Mouse (Mus musculus) kidney, postnatal 14 days (tissue): Measurements from ENCODE around the gene Fgfr2.
A peak's percentile ranks its signal among the peaks of the same experiment; 100 is the strongest.

Experiments
- DNase-seq: peaks from one replicate; pipeline ENCODE4 v3.0.0; 2022; ENCODE audit warnings: mixed read lengths

Fgfr2 gene

DNA sequence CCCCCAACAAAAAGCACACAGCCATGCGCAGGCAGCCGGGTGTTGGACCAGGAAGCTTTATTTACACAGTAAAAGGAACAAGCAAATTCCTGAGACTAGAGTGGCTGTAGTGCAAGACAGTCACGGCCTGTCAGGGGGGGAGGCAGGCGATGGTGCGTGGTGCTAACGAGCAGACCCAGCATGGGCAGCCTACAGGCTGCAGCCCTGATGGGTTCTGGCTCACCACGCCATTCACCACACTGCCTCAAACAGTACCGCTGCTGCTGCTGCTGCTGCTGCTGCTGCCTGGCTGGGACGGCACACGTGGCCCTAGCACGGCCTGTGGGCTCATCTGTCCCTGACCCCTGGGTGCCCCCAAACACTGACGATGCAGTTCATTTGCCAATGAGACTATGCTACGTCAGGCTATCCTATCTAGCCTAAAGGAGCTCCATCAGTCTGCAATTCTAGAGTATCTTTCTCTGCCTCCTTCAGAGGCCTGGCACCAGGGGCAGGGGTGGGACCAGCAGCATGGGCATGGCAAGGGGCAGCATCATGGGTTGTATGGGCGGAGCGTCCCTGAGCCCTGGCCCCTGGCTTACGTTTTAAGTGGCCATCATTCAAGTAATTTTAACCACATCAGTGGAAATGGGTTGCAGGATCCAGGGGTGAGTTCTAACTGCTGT is 411.0 kb downstream of the Fgfr2 start:
- peak; percentile 46 for DNase-seq

- DNase-seq, result no peak
Observed at GRCm38 (mm10) chr7:132711579-132711978, 411.6 kb downstream of the Fgfr2 start.

DNA sequence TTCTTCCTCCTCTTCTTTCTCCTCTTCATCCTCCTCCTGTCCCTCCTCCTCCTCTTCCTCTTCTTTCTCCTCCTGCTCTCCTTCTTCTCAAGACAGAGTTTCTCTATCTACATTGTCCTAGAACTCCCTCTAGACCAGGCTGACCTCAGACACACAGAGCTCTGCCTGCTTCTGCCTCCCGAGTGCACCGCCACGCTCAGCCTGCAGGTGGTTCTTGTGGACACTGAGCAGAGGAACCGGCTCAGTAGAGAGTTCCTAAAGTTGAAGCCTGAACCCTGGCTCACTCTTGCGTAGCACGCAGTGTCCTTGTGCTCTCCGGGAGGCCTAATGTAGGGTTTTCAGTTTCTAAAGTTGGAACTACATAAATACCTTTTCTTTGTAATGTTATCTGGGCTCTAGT is 418.0 kb downstream of the Fgfr2 start:
- DNase-seq, result no peak

DNA sequence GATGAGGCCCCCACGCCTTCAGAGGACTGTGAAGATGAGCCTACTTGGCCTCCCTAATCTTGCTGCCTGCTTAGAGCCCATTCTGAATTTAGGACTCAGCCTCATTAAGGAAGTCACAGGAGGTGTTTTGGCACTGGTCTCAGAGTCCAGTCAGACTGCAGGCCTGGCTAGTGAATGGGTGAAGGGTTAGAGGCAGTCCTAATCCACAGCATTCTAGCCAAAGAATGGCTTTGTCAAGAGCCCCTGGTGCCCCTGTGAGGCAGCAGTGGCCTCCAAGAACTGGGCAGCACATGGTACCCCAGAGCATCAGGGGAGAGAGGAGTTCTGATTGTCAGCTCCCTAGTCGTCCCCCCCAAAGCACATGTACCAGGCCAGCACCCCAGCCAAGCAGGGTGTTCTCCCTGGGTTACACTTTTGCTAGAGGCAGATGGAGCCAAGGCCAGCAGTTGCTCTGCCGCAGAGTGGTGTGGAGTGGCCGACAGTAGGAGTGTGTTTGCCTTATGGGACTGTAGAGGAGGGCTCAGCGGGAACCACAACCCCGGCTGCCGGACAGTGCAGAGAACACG is 418.8 kb downstream of the Fgfr2 start:
- no peak for DNase-seq

DNA sequence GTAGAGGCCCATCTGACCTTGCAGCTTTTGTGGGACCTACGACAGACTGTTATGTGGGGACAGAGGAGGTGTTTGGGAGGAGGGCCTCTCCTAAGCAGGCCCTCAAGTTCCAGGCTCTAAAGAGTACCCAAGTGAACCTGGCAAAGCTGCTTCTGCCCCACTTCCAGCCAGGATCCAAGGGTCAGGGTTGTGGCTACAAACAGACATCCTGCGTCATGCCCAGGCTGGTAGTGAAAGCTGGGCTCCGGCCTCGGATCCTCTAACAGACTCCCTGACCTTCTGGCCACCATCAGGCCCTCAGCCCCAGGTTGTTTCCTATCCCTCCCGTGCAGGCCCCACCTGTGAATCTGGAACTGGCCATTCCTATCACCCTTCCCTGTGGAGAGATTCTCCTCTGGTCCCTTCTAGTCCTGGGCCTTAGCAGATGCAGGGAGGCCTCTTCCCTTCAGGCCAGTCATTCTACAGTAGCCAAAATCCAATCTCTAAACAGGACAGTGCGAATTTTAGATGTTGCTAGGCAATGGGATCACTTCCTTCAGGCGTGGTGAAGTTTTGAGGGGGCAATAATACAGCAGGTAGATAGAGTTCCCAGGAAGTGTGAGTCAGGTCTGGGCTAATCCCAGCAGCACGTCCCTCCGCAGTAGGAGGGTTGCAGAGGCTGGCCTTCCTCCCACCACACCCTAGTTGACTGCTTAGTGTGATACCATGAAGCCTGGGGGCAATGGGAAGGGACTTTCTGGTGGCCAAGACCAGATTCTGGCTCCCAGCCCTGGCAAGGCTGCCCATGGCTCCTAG is 419.4 kb downstream of the Fgfr2 start:
- DNase-seq, result no peak

- no peak for DNase-seq
Observed at GRCm38 (mm10) chr7:132702492-132703070, 420.6 kb downstream of the Fgfr2 start.

GRCm38 (mm10) chr7:132702024-132702423 is 421.1 kb downstream of the Fgfr2 start:
- no peak for DNase-seq

DNA sequence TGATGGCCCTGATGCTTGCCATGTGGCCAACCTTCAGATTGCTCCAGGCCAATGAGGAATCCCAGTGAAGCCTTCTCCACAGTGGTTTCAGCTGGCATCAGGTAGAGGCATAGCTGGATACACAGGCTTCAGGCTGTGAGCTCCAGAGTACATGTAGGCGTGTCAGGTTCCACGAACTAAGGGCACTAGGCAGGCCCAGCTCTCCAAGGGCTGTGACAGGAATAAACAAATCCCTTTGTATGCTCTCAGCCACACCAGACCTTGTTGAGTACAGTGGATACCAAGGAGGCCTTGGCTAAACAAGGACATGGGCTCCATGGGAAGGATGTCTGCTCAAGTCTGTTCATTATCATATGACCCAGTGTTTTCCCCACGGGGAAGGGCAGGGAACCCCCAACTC is 421.7 kb downstream of the Fgfr2 start:
- DNase-seq, result no peak

- DNase-seq, result no peak
Observed at GRCm38 (mm10) chr7:132700107-132700506, 423.0 kb downstream of the Fgfr2 start.

GRCm38 (mm10) chr7:132699639-132700038 is 423.5 kb downstream of the Fgfr2 start:
- DNase-seq, result no peak

- no peak for DNase-seq
Observed at GRCm38 (mm10) chr7:132699165-132699564, 424.0 kb downstream of the Fgfr2 start.

- DNase-seq, result no peak
Observed at GRCm38 (mm10) chr7:132698737-132699136, 424.4 kb downstream of the Fgfr2 start.

DNA sequence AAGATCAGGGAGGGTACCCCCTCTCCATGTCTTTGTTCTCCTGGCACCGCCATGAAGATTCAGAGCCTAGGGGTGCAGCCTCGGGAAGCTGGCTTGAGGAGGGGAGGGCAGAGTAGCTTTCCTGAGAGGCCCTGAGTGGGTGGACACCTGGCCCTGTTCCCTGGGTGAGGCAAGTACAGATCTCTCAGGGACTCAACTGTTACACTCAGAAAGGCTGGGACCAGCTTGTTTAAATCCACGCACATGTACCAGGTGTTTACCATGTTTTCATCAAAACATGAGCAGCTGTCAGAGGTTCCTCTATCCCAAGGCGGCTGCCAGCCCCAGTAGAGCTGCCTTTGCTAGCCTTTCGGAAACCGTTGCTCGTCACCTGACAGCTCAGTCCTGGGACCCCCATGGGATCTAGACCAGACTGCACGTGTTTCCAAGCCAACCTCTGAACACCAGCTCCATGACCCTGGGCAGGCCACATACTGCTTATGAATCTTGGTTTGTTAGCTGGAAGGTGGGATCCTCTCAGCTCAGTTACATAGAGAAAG is 425.8 kb downstream of the Fgfr2 start:
- no peak for DNase-seq

DNA sequence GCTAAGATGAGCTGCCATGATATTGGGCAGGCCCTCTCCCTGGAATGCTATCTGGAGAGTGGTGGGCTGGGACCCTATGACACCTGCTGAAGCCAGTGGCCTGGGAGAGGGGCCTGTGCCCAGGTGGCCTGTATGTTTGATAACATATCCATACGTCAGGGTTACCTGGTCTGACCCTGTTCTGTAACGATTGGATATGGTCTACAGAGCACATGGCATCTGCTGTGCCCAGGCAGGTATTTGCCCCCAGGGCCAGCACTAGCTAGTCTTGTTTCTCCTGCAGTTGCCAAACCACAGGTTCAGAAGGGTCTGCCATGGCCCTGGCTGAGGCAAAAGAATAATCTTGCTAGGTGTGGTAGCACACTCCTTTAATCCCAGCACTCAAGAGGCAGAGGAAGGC is 429.6 kb downstream of the Fgfr2 start:
- peak; percentile 80 for DNase-seq

DNA sequence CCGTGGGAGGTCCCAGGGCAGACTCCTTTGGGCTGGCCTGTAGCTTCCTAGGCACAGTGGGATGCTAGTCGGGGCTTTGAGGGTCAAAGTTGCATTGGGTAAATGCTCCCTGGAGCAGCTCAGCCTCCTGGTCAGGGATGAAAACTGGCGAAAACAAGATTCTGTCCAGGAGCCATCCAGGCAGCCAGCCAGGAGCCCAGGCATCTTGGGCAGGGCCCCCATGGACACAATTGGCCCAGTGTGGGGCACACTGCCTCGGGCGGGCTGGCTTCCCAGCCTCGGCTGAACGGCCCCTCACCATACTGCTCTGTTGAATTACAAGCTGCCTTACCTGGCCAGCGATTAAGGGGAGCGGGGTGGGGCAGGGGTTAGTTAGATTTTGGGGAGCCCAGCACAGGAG is 430.4 kb downstream of the Fgfr2 start:
- DNase-seq, result peak; percentile 82

GRCm38 (mm10) chr7:132690716-132691472 is 432.3 kb downstream of the Fgfr2 start:
- no peak for DNase-seq

DNA sequence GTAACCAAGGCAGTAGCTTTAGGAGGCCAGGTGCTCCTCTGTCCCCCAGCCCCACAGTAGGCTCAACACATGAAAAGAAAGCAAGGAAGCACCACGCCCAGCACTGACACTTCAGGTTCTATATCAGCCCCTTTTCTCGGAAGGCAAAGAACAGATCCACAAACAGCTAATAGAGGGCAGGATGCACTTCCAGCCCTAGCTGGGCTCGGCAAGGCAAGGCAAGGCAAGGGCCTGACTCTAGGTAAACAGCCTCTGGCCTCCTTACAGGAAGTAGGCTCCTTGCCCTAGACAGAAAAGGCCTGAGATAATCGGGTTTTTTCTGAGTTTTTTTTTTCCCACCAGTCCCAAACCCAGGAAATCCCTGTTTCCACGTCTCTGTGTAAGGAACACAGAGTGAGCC is 433.4 kb downstream of the Fgfr2 start:
- DNase-seq, result no peak

DNA sequence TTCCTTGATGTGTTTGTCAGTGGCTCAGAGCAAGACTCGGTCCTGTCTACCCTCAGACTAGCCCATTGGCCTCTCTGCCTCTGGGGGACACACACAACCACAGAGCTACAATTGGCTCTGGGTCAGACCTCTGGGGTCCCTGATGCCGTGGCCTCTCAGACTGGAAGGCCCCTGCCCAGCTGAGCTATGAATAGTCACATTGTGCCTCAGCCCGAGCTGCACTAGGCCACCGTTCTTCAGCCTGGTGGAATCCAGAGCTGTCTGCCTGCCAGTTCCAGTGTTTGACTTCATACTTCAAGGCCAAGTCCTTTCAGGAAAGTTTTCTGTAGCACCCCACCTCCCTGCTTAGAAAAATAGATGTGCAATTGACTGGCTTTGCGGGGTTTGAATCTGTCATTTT is 434.4 kb downstream of the Fgfr2 start:
- no peak for DNase-seq

DNA sequence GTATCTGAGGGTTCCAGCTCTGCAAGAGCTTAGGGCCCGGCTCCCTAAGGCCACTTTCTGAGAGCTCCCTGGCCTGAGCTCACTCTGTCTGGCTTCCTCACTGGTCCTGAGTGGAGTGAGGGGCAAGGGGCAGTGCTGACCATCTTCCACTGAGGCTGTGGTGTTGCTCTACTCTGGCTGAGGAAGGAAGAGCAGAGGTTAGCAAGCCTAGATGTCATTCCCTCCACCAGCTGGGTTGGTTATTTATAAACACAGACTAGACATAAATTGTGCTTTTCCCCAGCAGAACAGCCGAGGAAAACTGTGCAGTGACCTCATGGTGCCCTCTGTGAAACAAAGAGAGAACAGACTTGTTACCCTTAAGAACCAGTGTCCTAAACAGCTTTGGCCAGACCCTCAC is 435.3 kb downstream of the Fgfr2 start:
- DNase-seq, result peak; percentile 57

DNA sequence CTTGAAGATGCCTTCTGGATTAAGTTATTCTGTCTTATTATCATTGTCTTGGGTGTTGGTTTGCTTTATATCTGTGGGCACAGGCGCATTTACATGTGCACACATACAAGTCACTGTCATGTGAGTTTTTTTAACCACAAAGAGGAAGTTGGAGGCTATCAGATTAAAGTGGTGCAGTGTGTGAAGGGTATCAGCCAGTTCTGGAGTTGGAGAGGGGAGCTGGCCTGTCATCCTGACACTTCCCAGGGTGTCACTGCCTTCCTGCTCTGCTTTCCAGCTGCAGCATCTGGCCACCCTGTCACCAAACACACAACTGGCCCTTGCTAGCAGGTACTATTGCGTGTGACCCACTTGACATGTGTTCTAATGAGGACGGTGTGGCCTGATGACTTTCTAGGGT is 436.6 kb downstream of the Fgfr2 start:
- DNase-seq, result no peak

GRCm38 (mm10) chr7:132683923-132684322 is 439.2 kb downstream of the Fgfr2 start:
- DNase-seq, result no peak

DNA sequence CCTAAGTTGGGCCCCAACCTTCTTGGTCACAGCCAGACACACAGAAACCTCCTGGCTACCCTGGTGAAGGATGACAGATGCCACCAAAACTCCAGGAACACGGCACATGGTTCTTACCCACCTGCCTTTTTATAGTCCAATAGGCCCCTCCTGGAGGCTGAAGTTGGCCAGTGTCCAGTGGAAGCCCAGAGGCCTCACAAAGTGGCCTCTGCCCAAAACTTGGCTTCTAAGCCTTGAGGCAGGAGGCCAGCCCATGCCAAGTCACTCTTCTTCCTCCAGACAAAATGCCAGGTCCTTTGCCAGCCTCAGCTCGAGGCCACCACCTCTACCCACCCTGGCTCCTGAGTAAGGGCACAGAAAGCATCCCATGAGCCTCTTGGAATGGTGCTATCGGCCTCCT is 440.2 kb downstream of the Fgfr2 start:
- DNase-seq, result no peak

DNA sequence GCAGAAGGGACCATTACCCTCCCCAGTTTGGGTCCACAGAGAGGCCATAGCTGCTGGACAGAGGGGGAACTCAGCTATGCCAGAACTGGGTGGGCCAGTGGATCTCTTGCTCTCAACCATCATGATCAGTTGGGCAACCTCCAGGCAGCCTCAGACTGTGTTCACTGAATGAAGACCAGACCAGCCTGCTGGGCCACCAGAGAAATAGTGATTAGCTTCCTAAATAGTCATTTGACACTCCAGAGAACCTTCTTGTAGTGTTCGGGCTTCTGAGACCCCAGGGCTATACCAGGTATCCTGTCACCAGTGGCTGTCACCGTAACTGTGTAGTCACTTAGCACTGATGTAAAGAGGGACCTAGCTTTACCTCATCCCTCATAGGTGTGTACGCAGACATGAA is 440.8 kb downstream of the Fgfr2 start:
- no peak for DNase-seq
